Mouse (Mus musculus): ENCODE results near the gene Mcrip2. TPM values are rescaled to one million over a fixed set of nuclear protein-coding genes. Genes with fewer than 3 reads are reported as not detected.

Gene Mcrip2
- total and polyA plus RNA-seq, 3 experiments = 234 to 288 (median 254) TPM

GRCm38 (mm10) chr17:25913186-25913876 is 44.8 kb upstream of the Mcrip2 start:
- TF ChIP-seq POLR2A (IDR thresholded peaks at IDR 0.05; ENCODE audit: insufficient read depth, low read depth, low read length) (no peak), CTCF (IDR thresholded peaks at IDR 0.05) (no peak), EP300 (IDR thresholded peaks at IDR 0.05; ENCODE audit: insufficient read depth, low read depth, low read length) (no peak)
- H3K27me3 ChIP-seq (ENCODE audit: control insufficient read depth, insufficient read depth, low read length) = no peaks in the 10 kb centered on the region
- 39% methylated on average over 14 of the region's 14 CpGs for WGBS
- H3K4me3 ChIP-seq = peak overlapping the region; percentile 17
- intact Hi-C loops (cut with DNase I) = no loop called here
- DNase-seq = peak; percentile 30 to 32
- H3K36me3 ChIP-seq (ENCODE audit: control insufficient read depth, insufficient read depth, low read length) = no peaks in the 10 kb centered on the region; the same call in none of the 2 replicates
- H3K4me1 ChIP-seq (ENCODE audit: control insufficient read depth, insufficient read depth, low read length) = peaks cover 25% of the 10 kb centered on the region
- H3K27ac ChIP-seq = peak overlapping the region; percentile 86
- H3K9ac ChIP-seq (ENCODE audit: low read depth, low read length) = peak overlapping the region; percentile 7
- H3K79me2 ChIP-seq (replicated peaks; ENCODE audit: control insufficient read depth, insufficient read depth, low read length) = peaks cover under 1% of the 10 kb centered on the region

- TF ChIP-seq POLR2A (IDR thresholded peaks at IDR 0.05; ENCODE audit: insufficient read depth, low read depth, low read length) (no peak), EP300 (IDR thresholded peaks at IDR 0.05; ENCODE audit: insufficient read depth, low read depth, low read length) (peak; percentile 58; the same call in 1 of the 2 replicates)
- Histone ChIP-seq H3K27ac (peak overlapping the region; percentile 70), H3K27me3 (ENCODE audit: control insufficient read depth, insufficient read depth, low read length) (no peaks in the 10 kb centered on the region), H3K4me1 (ENCODE audit: control insufficient read depth, insufficient read depth, low read length) (peaks cover 19% of the 10 kb centered on the region), H3K4me3 (no peak overlapping the region), H3K36me3 (ENCODE audit: control insufficient read depth, insufficient read depth, low read length) (no peaks in the 10 kb centered on the region; the same call in none of the 2 replicates), H3K9ac (ENCODE audit: low read depth, low read length) (no peak overlapping the region), H3K79me2 (replicated peaks; ENCODE audit: control insufficient read depth, insufficient read depth, low read length) (peaks cover 3% of the 10 kb centered on the region)
- intact Hi-C loops (cut with DNase I) = no loop called here
- peak; percentile 40 to 64 for DNase-seq
- WGBS = 73% methylated on average over 4 of the region's 4 CpGs
These were observed 43.3 kb upstream of the Mcrip2 start for GRCm38 (mm10) chr17:25911816-25912215.

- Histone ChIP-seq H3K9ac (ENCODE audit: low read depth, low read length) (no peak overlapping the region), H3K79me2 (replicated peaks; ENCODE audit: control insufficient read depth, insufficient read depth, low read length) (peaks cover 6% of the 10 kb centered on the region), H3K4me3 (no peak overlapping the region), H3K36me3 (ENCODE audit: control insufficient read depth, insufficient read depth, low read length) (no peaks in the 10 kb centered on the region; the same call in none of the 2 replicates), H3K27me3 (ENCODE audit: control insufficient read depth, insufficient read depth, low read length) (no peaks in the 10 kb centered on the region), H3K27ac (no peak overlapping the region), H3K4me1 (ENCODE audit: control insufficient read depth, insufficient read depth, low read length) (peaks cover 6% of the 10 kb centered on the region)
- intact Hi-C loops (cut with DNase I) = no loop called here
- DNase-seq = no peak
- WGBS = 70% methylated on average over 2 of the region's 2 CpGs
- TF ChIP-seq CTCF (IDR thresholded peaks at IDR 0.05) (no peak), EP300 (IDR thresholded peaks at IDR 0.05; ENCODE audit: insufficient read depth, low read depth, low read length) (no peak)
These were observed 39.1 kb upstream of the Mcrip2 start for GRCm38 (mm10) chr17:25907640-25908039.

GRCm38 (mm10) chr17:25903061-25903460 is 34.5 kb upstream of the Mcrip2 start:
- no peak for DNase-seq
- intact Hi-C loops (cut with DNase I) = no loop called here

GRCm38 (mm10) chr17:25900193-25900592 is 31.6 kb upstream of the Mcrip2 start:
- intact Hi-C loops (cut with DNase I) = no loop called here
- Histone ChIP-seq H3K79me2 (replicated peaks; ENCODE audit: control insufficient read depth, insufficient read depth, low read length) (peaks cover 5% of the 10 kb centered on the region), H3K27me3 (ENCODE audit: control insufficient read depth, insufficient read depth, low read length) (no peaks in the 10 kb centered on the region), H3K4me3 (no peak overlapping the region), H3K4me1 (ENCODE audit: control insufficient read depth, insufficient read depth, low read length) (no peaks in the 10 kb centered on the region), H3K9ac (ENCODE audit: low read depth, low read length) (no peak overlapping the region), H3K36me3 (ENCODE audit: control insufficient read depth, insufficient read depth, low read length) (no peaks in the 10 kb centered on the region), H3K27ac (no peak overlapping the region)
- TF ChIP-seq EP300 (IDR thresholded peaks at IDR 0.05; ENCODE audit: insufficient read depth, low read depth, low read length) (no peak), CTCF (IDR thresholded peaks at IDR 0.05) (0 out of 2 replicates have a peak, but pooled peaks have one; percentile 6), POLR2A (IDR thresholded peaks at IDR 0.05; ENCODE audit: insufficient read depth, low read depth, low read length) (no peak)
- no peak for DNase-seq
- WGBS = 95% methylated on average over 1 of the region's 1 CpGs

More at GRCm38 (mm10) chr17:25903061-25903460, 34.5 kb upstream of the Mcrip2 start:
- H3K36me3 ChIP-seq (ENCODE audit: control insufficient read depth, insufficient read depth, low read length) = no peaks in the 10 kb centered on the region
- WGBS = 82% methylated on average over 3 of the region's 3 CpGs
- TF ChIP-seq POLR2A (IDR thresholded peaks at IDR 0.05; ENCODE audit: insufficient read depth, low read depth, low read length) (no peak), CTCF (IDR thresholded peaks at IDR 0.05) (no peak), EP300 (IDR thresholded peaks at IDR 0.05; ENCODE audit: insufficient read depth, low read depth, low read length) (no peak)
- H3K4me3 ChIP-seq = no peak overlapping the region
- H3K4me1 ChIP-seq (ENCODE audit: control insufficient read depth, insufficient read depth, low read length) = no peaks in the 10 kb centered on the region
- no peak overlapping the region for H3K27ac ChIP-seq
- no peaks in the 10 kb centered on the region for H3K27me3 ChIP-seq (ENCODE audit: control insufficient read depth, insufficient read depth, low read length)
- peaks cover 8% of the 10 kb centered on the region for H3K79me2 ChIP-seq (replicated peaks; ENCODE audit: control insufficient read depth, insufficient read depth, low read length)
- H3K9ac ChIP-seq (ENCODE audit: low read depth, low read length) = no peak overlapping the region

GRCm38 (mm10) chr17:25895891-25896290 is 27.3 kb upstream of the Mcrip2 start:
- Histone ChIP-seq H3K79me2 (replicated peaks; ENCODE audit: control insufficient read depth, insufficient read depth, low read length) (no peaks in the 10 kb centered on the region; the same call in 1 of the 2 replicates), H3K9ac (ENCODE audit: low read depth, low read length) (no peak overlapping the region), H3K27me3 (ENCODE audit: control insufficient read depth, insufficient read depth, low read length) (no peaks in the 10 kb centered on the region), H3K4me1 (ENCODE audit: control insufficient read depth, insufficient read depth, low read length) (peaks cover 1% of the 10 kb centered on the region; the same call in 1 of the 2 replicates), H3K4me3 (no peak overlapping the region), H3K27ac (no peak overlapping the region), H3K36me3 (ENCODE audit: control insufficient read depth, insufficient read depth, low read length) (no peaks in the 10 kb centered on the region)
- WGBS = 85% methylated on average over 12 of the region's 12 CpGs
- no peak for TF ChIP-seq EP300 (IDR thresholded peaks at IDR 0.05; ENCODE audit: insufficient read depth, low read depth, low read length)
- TF ChIP-seq POLR2A (IDR thresholded peaks at IDR 0.05; ENCODE audit: insufficient read depth, low read depth, low read length) = no peak
- no peak for TF ChIP-seq CTCF (IDR thresholded peaks at IDR 0.05)
- no peak for DNase-seq
- intact Hi-C loops (cut with DNase I) = loop anchor here (2.0 kb wide), 1 partner anchor 23 kb away; the partner anchor contains the start of gene Rab40c
